Mouse (Mus musculus) heart, postnatal 0 days (tissue): ENCODE data around the gene Nsun4.

Experiments
- CTCF ChIP-seq: IDR thresholded peaks from 2 replicates; pipeline ENCODE4 v1.5.1; 2016; ENCODE audit warnings: antibody characterized with exemption, control low read depth, low read depth
- EP300 ChIP-seq: IDR thresholded peaks from 2 replicates; pipeline ENCODE4 v1.6.1; 2016; ENCODE audit warnings: antibody characterized with exemption, low read depth

GRCm38 (mm10) chr4:115994662-115995375, 58.9 kb downstream of the Nsun4 start:
- TF ChIP-seq CTCF: no peak
- TF ChIP-seq EP300: no peak
